Mouse (Mus musculus): ENCODE measurements at regions not wholly inside any gene's neighbourhood (a gene's known extent, or its start where the extent isn't known, plus 50 kb on each side); places are given as distances from the start of the nearest gene placed in this dataset.

DNA sequence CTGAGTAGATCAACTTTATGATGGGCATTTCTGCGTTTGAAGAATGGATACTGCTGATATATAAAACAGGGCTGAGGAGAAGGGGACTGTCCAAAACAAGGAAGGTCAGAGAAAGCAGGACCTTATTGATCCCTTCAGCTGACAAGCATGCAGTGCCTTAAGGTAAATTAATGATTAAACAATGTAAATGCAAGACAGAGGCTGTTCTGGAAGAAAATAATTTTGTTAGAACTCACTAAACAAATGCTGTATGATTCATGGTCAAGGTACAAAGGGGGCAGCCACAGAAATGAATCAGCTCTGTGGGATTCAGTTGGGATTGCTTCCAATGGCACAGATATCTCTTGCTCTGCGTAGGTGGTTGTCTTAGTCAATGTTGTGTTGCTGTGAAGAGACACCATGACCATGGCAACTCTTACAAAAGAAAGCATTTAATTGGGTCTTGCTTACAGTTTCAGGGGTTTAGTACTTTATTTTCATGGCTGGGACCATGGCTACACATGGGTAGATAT lies 243.1 kb upstream of the Pum3 start:
- TF ChIP-seq POLR2A (IDR thresholded peaks at IDR 0.05; ENCODE audit: low read depth, low read length) = no peak
- TF ChIP-seq CTCF (IDR thresholded peaks at IDR 0.05; ENCODE audit: extremely low read depth, insufficient read depth, insufficient read length, insufficient replicate concordance) = no peak
